Mouse (Mus musculus): ENCODE measurements around the gene Hrc.
"Not testable (repeated sequence)": the region's sequence is repeated elsewhere in the genome, so short reads cannot be mapped to it uniquely, and the experiment has no call there.

DNA sequence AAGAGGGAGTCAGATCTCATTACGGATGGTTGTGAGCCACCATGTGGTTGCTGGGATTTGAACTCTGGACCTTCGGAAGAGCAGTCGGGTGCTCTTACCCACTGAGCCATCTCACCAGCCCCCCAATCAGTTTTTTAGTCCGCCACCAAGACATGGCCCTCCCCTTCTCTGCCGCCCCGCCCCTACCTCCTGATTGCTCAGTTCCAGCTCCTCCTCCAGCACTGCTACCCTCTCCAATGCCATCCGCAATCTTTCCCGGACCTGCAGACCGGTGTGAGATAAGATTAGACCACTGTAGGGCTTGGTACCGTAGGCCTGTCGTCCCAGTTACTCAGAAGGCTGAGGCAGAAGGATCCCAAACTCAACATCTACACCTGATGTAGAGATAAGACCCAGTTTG, 24.0 kb downstream of the Hrc start:
- not testable (repeated sequence) for TF ChIP-seq CTCF (IDR thresholded peaks at IDR 0.05; ENCODE audit: low read depth, low read length); POLR2A (IDR thresholded peaks at IDR 0.05; ENCODE audit: insufficient read depth, low read length)

Measured in ES-Bruce4 (cell line).